Mouse (Mus musculus) liver, adult 2 months (tissue): Measurements from ENCODE around the gene Mesp1.

Experiments used
- CTCF ChIP-seq: fragments of 200-500 bp; IDR thresholded peaks from 2 replicates; pipeline ENCODE4 v1.5.1; 2011; ENCODE audit warnings: low read depth, low read length, control low read depth
- POLR2A ChIP-seq: fragments of 200-500 bp; IDR thresholded peaks from 2 replicates; pipeline ENCODE4 v1.6.1; 2011; ENCODE audit warnings: low read length, control low read depth; ENCODE audit not compliant: insufficient read depth; ENCODE audit errors: extremely low read depth

DNA sequence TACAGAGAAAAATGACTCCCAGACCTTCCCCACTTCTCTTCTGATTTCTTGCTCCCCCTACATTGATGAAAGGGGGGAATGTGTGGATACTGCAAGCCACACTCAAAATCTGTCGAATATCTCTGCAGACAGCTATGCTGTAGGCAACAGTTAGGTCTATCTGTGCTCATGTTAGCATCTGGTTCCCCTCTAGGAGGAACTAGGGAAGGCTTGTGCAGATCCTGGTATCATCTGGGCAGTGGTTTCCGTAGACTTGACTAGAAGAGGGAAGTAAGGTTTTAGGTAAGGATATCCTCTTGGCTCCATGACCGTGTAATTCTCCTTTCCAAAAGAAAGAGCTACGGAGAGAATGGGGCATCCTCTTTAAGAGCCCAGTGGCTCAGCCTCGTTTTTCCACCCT lies 49.0 kb downstream of the Mesp1 start:
- TF ChIP-seq POLR2A, result no peak
- no peak for TF ChIP-seq CTCF
